Mouse (Mus musculus): Measurements from ENCODE around the gene Cyp1a1.
"Not testable (repeated sequence)": the region's sequence is repeated elsewhere in the genome, so short reads cannot be mapped to it uniquely, and the experiment has no call there.

The Cyp1a1 gene

GRCm38 (mm10) chr9:57698466-57699150, 10.9 kb downstream of the Cyp1a1 start:
- DNase-seq (ENCODE audit: low read depth, low spot score) = peak; percentile 12

GRCm38 (mm10) chr9:57706496-57706895, 18.8 kb downstream of the Cyp1a1 start:
- no peak for DNase-seq (ENCODE audit: low read depth, low spot score)

- peak; percentile 91 for DNase-seq (ENCODE audit: low read depth, low spot score)
These were observed 20.5 kb downstream of the Cyp1a1 start, which contains the start of gene Edc3 for GRCm38 (mm10) chr9:57708068-57708719. Edc3 (plus strand) TSS chr9:57708540.

GRCm38 (mm10) chr9:57708720-57709274, 21.1 kb downstream of the Cyp1a1 start:
- no peak for DNase-seq (ENCODE audit: low read depth, low spot score)

GRCm38 (mm10) chr9:57710214-57710613, 22.5 kb downstream of the Cyp1a1 start:
- DNase-seq (ENCODE audit: low read depth, low spot score) = not testable (repeated sequence)

- DNase-seq (ENCODE audit: low read depth, low spot score) = peak; percentile 77
These were observed 24.5 kb downstream of the Cyp1a1 start for GRCm38 (mm10) chr9:57712194-57712593.

GRCm38 (mm10) chr9:57718408-57718807, 30.7 kb downstream of the Cyp1a1 start:
- DNase-seq (ENCODE audit: low read depth, low spot score) = no peak

- DNase-seq (ENCODE audit: low read depth, low spot score) = no peak
These were observed 33.0 kb downstream of the Cyp1a1 start for GRCm38 (mm10) chr9:57720736-57721135.

- no peak for DNase-seq (ENCODE audit: low read depth, low spot score)
These were observed 34.6 kb downstream of the Cyp1a1 start for GRCm38 (mm10) chr9:57722371-57722770.

- no peak for DNase-seq (ENCODE audit: low read depth, low spot score)
These were observed 35.6 kb downstream of the Cyp1a1 start for GRCm38 (mm10) chr9:57723315-57723715.

- no peak for DNase-seq (ENCODE audit: low read depth, low spot score)
These were observed 36.1 kb downstream of the Cyp1a1 start for GRCm38 (mm10) chr9:57723796-57724195.

GRCm38 (mm10) chr9:57724701-57725100, 37.0 kb downstream of the Cyp1a1 start:
- no peak for DNase-seq (ENCODE audit: low read depth, low spot score)

GRCm38 (mm10) chr9:57728312-57728711, 40.6 kb downstream of the Cyp1a1 start:
- DNase-seq (ENCODE audit: low read depth, low spot score) = peak; percentile 46

GRCm38 (mm10) chr9:57733606-57734005, 45.9 kb downstream of the Cyp1a1 start:
- no peak for DNase-seq (ENCODE audit: low read depth, low spot score)

GRCm38 (mm10) chr9:57739863-57740262, 52.1 kb downstream of the Cyp1a1 start:
- DNase-seq (ENCODE audit: low read depth, low spot score) = no peak

GRCm38 (mm10) chr9:57744462-57745091, 56.8 kb downstream of the Cyp1a1 start:
- peak; percentile 77 for DNase-seq (ENCODE audit: low read depth, low spot score)

GRCm38 (mm10) chr9:57747067-57747466, 59.3 kb downstream of the Cyp1a1 start:
- DNase-seq (ENCODE audit: low read depth, low spot score) = no peak

- DNase-seq (ENCODE audit: low read depth, low spot score) = no peak
These were observed 60.4 kb downstream of the Cyp1a1 start for GRCm38 (mm10) chr9:57748137-57748536.

- no peak for DNase-seq (ENCODE audit: low read depth, low spot score)
These were observed 61.1 kb downstream of the Cyp1a1 start for GRCm38 (mm10) chr9:57748831-57749230.

- no peak for DNase-seq (ENCODE audit: low read depth, low spot score)
These were observed 63.2 kb downstream of the Cyp1a1 start for GRCm38 (mm10) chr9:57750901-57751300.
